In the genomic region with DNA sequence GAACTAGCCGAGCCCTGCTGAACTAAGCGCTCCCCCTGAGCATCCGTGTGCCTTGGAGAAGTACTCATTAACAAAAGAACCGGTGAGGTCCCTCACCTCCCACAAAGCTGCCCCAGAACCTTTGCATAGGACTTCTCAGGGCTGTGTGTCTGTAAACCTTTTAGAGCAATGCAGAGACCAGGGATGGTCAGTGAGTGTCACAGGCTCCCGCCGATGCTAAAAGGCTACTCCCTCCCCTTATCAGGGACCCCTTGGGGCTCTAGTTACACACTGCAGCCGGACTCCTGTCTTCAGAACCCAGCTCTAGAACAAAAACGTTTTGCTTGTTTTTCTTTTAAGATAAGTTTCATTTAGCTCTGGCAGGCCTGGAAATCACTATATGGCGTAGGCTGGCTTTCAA, we compare ENCODE assay signal across 8 mouse cellular contexts. TPM values are rescaled to one million over a fixed set of nuclear protein-coding genes. Genes with fewer than 3 reads are reported as not detected.
DNase-seq lines count a peak whose midpoint lies in the region; ATAC-seq and TF ChIP-seq lines count a peak whose summit lies in the region.

No protein-coding gene starts in this region.

- peak overlapping the region; percentile 45 for H3K4me3 ChIP-seq in lung, adult 2 months (replicated peaks; ENCODE audit: extremely low read depth, low read depth, low read length)
- H3K4me3 ChIP-seq in limb, embryonic 15.5 days, result peak overlapping the region; percentile 67
- H3K4me3 ChIP-seq in olfactory bulb, adult 2 months (ENCODE audit: insufficient read depth, low read depth, low read length), result peak overlapping the region; percentile 13

- peak overlapping the region; percentile 48 for H3K4me2 ChIP-seq in limb, embryonic 15.5 days

- peak; percentile 48 for ATAC-seq in erythroblast, adult 5-6 weeks (replicated peaks; ENCODE audit: low FRiP score, poor library complexity, severe bottlenecking)
- no peak for ATAC-seq in limb, embryonic 15.5 days (ENCODE audit: insufficient number of reproducible peaks, low FRiP score, low TSS enrichment, low read depth)

- no peak for TF ChIP-seq POLR2A in lung, adult 2 months (IDR thresholded peaks at IDR 0.05; ENCODE audit: borderline replicate concordance, extremely low read depth, low read depth, low read length)
- no peak for TF ChIP-seq POLR2A in olfactory bulb, adult 2 months (IDR thresholded peaks at IDR 0.05; ENCODE audit: insufficient read depth, low read depth, low read length)

- H3K9me3 ChIP-seq in limb, embryonic 15.5 days, result no peaks in the 10 kb centered on the region

- TF ChIP-seq CTCF in lung, adult 2 months (IDR thresholded peaks at IDR 0.05; ENCODE audit: insufficient read depth, low read length), result no peak
- no peak for TF ChIP-seq CTCF in olfactory bulb, adult 2 months (IDR thresholded peaks at IDR 0.05; ENCODE audit: insufficient read depth, low read depth, low read length)

- H3K9ac ChIP-seq in limb, embryonic 15.5 days, result no peak overlapping the region

- DNase-seq in lung, adult 2 months, result no peak
- no peak for DNase-seq in lung, adult 18-20 months
- DNase-seq in kidney, adult 11 months, result no peak
- DNase-seq in spleen, postnatal 14 days (ENCODE audit: low spot score in 2 of 2), result no peak
- DNase-seq in left cerebral cortex, adult 8-10 months (ENCODE audit: low spot score in 2 of 2), result no peak

- H3K36me3 ChIP-seq in limb, embryonic 15.5 days, result peaks cover 29% of the 10 kb centered on the region

- WGBS in lung, adult 2 months, result 18% methylated on average over 9 of the region's 9 CpGs
- WGBS in limb, embryonic 15.5 days, result 19% methylated on average over 9 of the region's 9 CpGs
- WGBS in olfactory bulb, adult 2 months, result 24% methylated on average over 9 of the region's 9 CpGs

- peaks cover 3% of the 10 kb centered on the region for H3K4me1 ChIP-seq in lung, adult 2 months (ENCODE audit: control insufficient read depth, insufficient read depth, low read length)
- H3K4me1 ChIP-seq in limb, embryonic 15.5 days, result peaks cover 13% of the 10 kb centered on the region
- H3K4me1 ChIP-seq in olfactory bulb, adult 2 months (ENCODE audit: control insufficient read depth, insufficient read depth, low read length), result peaks cover 15% of the 10 kb centered on the region

- no peaks in the 10 kb centered on the region for H3K27me3 ChIP-seq in limb, embryonic 15.5 days

- H3K27ac ChIP-seq in limb, embryonic 15.5 days, result no peak overlapping the region
- no peak overlapping the region for H3K27ac ChIP-seq in olfactory bulb, adult 2 months (ENCODE audit: insufficient read depth, low read depth, low read length)

RNA-seq across cellular contexts. Expression of gene Ndufv1, which starts 0.5 kb away (rescaled TPM):
- 99.4 and 127 TPM in 2 replicates for polyA plus RNA-seq in lung, adult 2 months (2012; rRNA removed)
- total RNA-seq in erythroblast, adult 5-6 weeks (2015; ENCODE audit: low replicate concordance), result 57.8 and 76.5 TPM in 2 replicates
- 60.4 and 63.3 TPM in 2 replicates for total RNA-seq in erythroblast, adult 5-6 weeks (2017; ENCODE audit: low replicate concordance)
- 193 and 209 TPM in 2 replicates for polyA plus RNA-seq in limb, embryonic 15.5 days (2015; fragmentation: Nextera tagmentation; extraction: Ambion mirVana)
- 777 TPM in 1 of 2 replicates, not detected in the other for polyA plus RNA-seq in olfactory bulb, adult 2 months (2012; ENCODE audit: insufficient read depth, insufficient read length, low replicate concordance, missing spikeins)
- 100 to 1,000 TPM; 243 to 273 (median 258) TPM for total RNA-seq in left cerebral cortex, adult 8-10 months (2022)

RNA-seq across cellular contexts. Expression of gene Doc2g, which starts 10.0 kb away (rescaled TPM):
- 12.6 and 18.0 TPM in 2 replicates for polyA plus RNA-seq in lung, adult 2 months (2012; rRNA removed)
- 0.38 TPM in 1 of 2 replicates, not detected in the other for total RNA-seq in erythroblast, adult 5-6 weeks (2015; ENCODE audit: low replicate concordance)
- not detected in 2 replicates for total RNA-seq in erythroblast, adult 5-6 weeks (2017; ENCODE audit: low replicate concordance)
- polyA plus RNA-seq in limb, embryonic 15.5 days (2015; fragmentation: Nextera tagmentation; extraction: Ambion mirVana), result 3.8 and 4.4 TPM in 2 replicates
- polyA plus RNA-seq in olfactory bulb, adult 2 months (2012; ENCODE audit: insufficient read depth, insufficient read length, low replicate concordance, missing spikeins), result not detected in 2 replicates
- total RNA-seq in left cerebral cortex, adult 8-10 months (2022), result 10 to 100 TPM in 1 of 4 experiments, 1 to 10 TPM in 3; 3.9 to 11.7 (median 4.1) TPM

RNA-seq across cellular contexts. Expression of gene Gm49405, which starts 12.6 kb away (rescaled TPM):
- polyA plus RNA-seq in lung, adult 2 months (2012; rRNA removed), result 1.7 and 1.8 TPM in 2 replicates
- total RNA-seq in erythroblast, adult 5-6 weeks (2015; ENCODE audit: low replicate concordance), result 0.58 TPM in 1 of 2 replicates, not detected in the other
- total RNA-seq in erythroblast, adult 5-6 weeks (2017; ENCODE audit: low replicate concordance), result 0.42 TPM in 1 of 2 replicates, not detected in the other
- 3.3 and 3.5 TPM in 2 replicates for polyA plus RNA-seq in limb, embryonic 15.5 days (2015; fragmentation: Nextera tagmentation; extraction: Ambion mirVana)
- not detected in 2 replicates for polyA plus RNA-seq in olfactory bulb, adult 2 months (2012; ENCODE audit: insufficient read depth, insufficient read length, low replicate concordance, missing spikeins)
- 1 to 10 TPM in 2 of 4 experiments, under 1 TPM in 2; 0.76 to 1.3 (median 1.1) TPM for total RNA-seq in left cerebral cortex, adult 8-10 months (2022)

RNA-seq across cellular contexts. Expression of gene Nudt8, which starts 12.7 kb away (rescaled TPM):
- 7.6 and 13.3 TPM in 2 replicates for polyA plus RNA-seq in lung, adult 2 months (2012; rRNA removed)
- total RNA-seq in erythroblast, adult 5-6 weeks (2015; ENCODE audit: low replicate concordance), result 2.7 TPM in 1 of 2 replicates, not detected in the other
- 2.4 and 2.5 TPM in 2 replicates for total RNA-seq in erythroblast, adult 5-6 weeks (2017; ENCODE audit: low replicate concordance)
- 31.5 and 33.4 TPM in 2 replicates for polyA plus RNA-seq in limb, embryonic 15.5 days (2015; fragmentation: Nextera tagmentation; extraction: Ambion mirVana)
- not detected in 2 replicates for polyA plus RNA-seq in olfactory bulb, adult 2 months (2012; ENCODE audit: insufficient read depth, insufficient read length, low replicate concordance, missing spikeins)
- total RNA-seq in left cerebral cortex, adult 8-10 months (2022), result 10 to 100 TPM in 1 of 4 experiments, 1 to 10 TPM in 3; 7.4 to 10.5 (median 8.9) TPM

RNA-seq across cellular contexts. Expression of gene Tbx10, which starts 20.5 kb away (rescaled TPM):
- polyA plus RNA-seq in lung, adult 2 months (2012; rRNA removed), result 0.06 TPM in 1 of 2 replicates, not detected in the other
- total RNA-seq in erythroblast, adult 5-6 weeks (2015; ENCODE audit: low replicate concordance), result not detected in 2 replicates
- total RNA-seq in erythroblast, adult 5-6 weeks (2017; ENCODE audit: low replicate concordance), result not detected in 2 replicates
- polyA plus RNA-seq in limb, embryonic 15.5 days (2015; fragmentation: Nextera tagmentation; extraction: Ambion mirVana), result not detected in 2 replicates
- polyA plus RNA-seq in olfactory bulb, adult 2 months (2012; ENCODE audit: insufficient read depth, insufficient read length, low replicate concordance, missing spikeins), result not detected in 2 replicates
- total RNA-seq in left cerebral cortex, adult 8-10 months (2022), result not detected

Comparison
In these comparisons a context has a peak if more than half of its experiments do, and no peak if none do; other contexts are left out.
1. H3K4me3 ChIP-seq: peak in every context shown above with its lines; median percentile 67 in limb, embryonic 15.5 days; 45 in lung, adult 2 months; 13 in olfactory bulb, adult 2 months.